Mouse (Mus musculus) intestine, embryonic 14.5 days (tissue): ENCODE data around the gene Agrn. TPM values are rescaled to one million over a fixed set of nuclear protein-coding genes. Genes with fewer than 3 reads are reported as not detected.
A peak's percentile ranks its signal among the peaks of the same experiment; 100 is the strongest.

Source experiments
- ATAC-seq: fragments of 200-750 bp; cut with Nextera tagmentation; replicated peaks from 2 replicates; pipeline ENCODE4 v1.8.0; 2017; ENCODE audit warnings: low read depth, moderate number of reproducible peaks, moderate TSS enrichment, moderate library complexity; ENCODE audit not compliant: low FRiP score, low TSS enrichment
- DNase-seq: peaks from one replicate; pipeline ENCODE4 v3.0.0-alpha.2; 2018; ENCODE audit warnings: low spot score
- H3K27ac ChIP-seq: fragments of 300-500 bp; sonication (generic); 2 replicates; pipeline ENCODE4 v1.5.1; 2014; ENCODE audit warnings: low read depth, mild to moderate bottlenecking, control low read depth
- H3K27me3 ChIP-seq: fragments of 300-500 bp; sonication (generic); replicated peaks from 2 replicates; pipeline ENCODE4 v1.6.1; 2014; ENCODE audit warnings: low read length, control low read depth; ENCODE audit not compliant: control insufficient read depth, insufficient read depth
- H3K36me3 ChIP-seq: fragments of 300-500 bp; sonication (generic); 2 replicates; pipeline ENCODE4 v1.6.1; 2014; ENCODE audit warnings: low read length, control low read depth; ENCODE audit not compliant: control insufficient read depth, insufficient read depth
- H3K4me1 ChIP-seq: fragments of 300-500 bp; sonication (generic); replicated peaks from 2 replicates; pipeline ENCODE4 v1.6.1; 2014; ENCODE audit warnings: low read length, control low read depth, mixed read lengths; ENCODE audit not compliant: control insufficient read depth, insufficient read depth
- H3K4me2 ChIP-seq: fragments of 300-500 bp; sonication (generic); 2 replicates; pipeline ENCODE4 v1.6.1; 2014; ENCODE audit warnings: low read length
- H3K4me3 ChIP-seq: fragments of 300-500 bp; sonication (generic); 2 replicates; pipeline ENCODE4 v1.5.1; 2014; ENCODE audit warnings: low read depth, low read length, control low read depth, mixed read lengths
- H3K9ac ChIP-seq: fragments of 300-500 bp; sonication (generic); 2 replicates; pipeline ENCODE4 v1.6.1; 2014; ENCODE audit warnings: mild to moderate bottlenecking, low read length
- H3K9me3 ChIP-seq: fragments of 300-500 bp; sonication (generic); 2 replicates; pipeline ENCODE4 v1.6.1; 2016; ENCODE audit warnings: low read length, control low read depth; ENCODE audit not compliant: control insufficient read depth
- WGBS: fragments of 180-500 bp; shearing (Covaris S2); extraction: QIAGEN DNeasy Blood & Tissue Kit; methylation state at CpG from one replicate; pipeline ENCODE4 v1.1.7; 2014; 5-methylcytosine and 5-hydroxymethylcytosine counted together
- polyA plus RNA-seq: library from polyadenylated mRNA; unstranded; fragments of >200 nt; fragmentation: Nextera tagmentation; extraction: Ambion mirVana; gene quantifications from 2 replicates; pipeline ENCODE4 v1.2.1, GENCODE M21; 2014

The Agrn gene
- polyA plus RNA-seq, 1 experiment from 2014 or later: 80.6 TPM

- 67% methylated on average over 13 of the region's 13 CpGs for whole genome bisulfite sequencing
- no peak for DNase-seq
Observed at GRCm38 (mm10) chr4:156209963-156210635, 12.8 kb upstream of the Agrn start.

GRCm38 (mm10) chr4:156208872-156209271, 11.6 kb upstream of the Agrn start:
- DNase-seq: no peak
- WGBS: 82% methylated on average over 4 of the region's 4 CpGs

More at GRCm38 (mm10) chr4:156209963-156210635, 12.8 kb upstream of the Agrn start:
- Histone ChIP-seq H3K27me3 (peaks cover 8% of the 10 kb centered on the region), H3K9ac (no peak overlapping the region), H3K9me3 (no peaks in the 10 kb centered on the region), H3K36me3 (no peaks in the 10 kb centered on the region), H3K4me3 (no peak overlapping the region), H3K4me1 (no peaks in the 10 kb centered on the region), H3K27ac (no peak overlapping the region), H3K4me2 (no peak overlapping the region)
- no peak for ATAC-seq

GRCm38 (mm10) chr4:156203413-156204131, 6.3 kb upstream of the Agrn start:
- Histone ChIP-seq H3K9me3 (no peaks in the 10 kb centered on the region), H3K4me2 (peak overlapping the region; percentile 69), H3K4me3 (peak overlapping the region; percentile 59), H3K36me3 (no peaks in the 10 kb centered on the region), H3K27ac (0 out of 2 replicates have a peak overlapping the region, but pooled peaks have one; percentile 22), H3K27me3 (peaks cover 34% of the 10 kb centered on the region), H3K4me1 (peaks cover 9% of the 10 kb centered on the region), H3K9ac (peak overlapping the region; percentile 54)
- ATAC-seq (peak; percentile 40; the same call in 1 of the 2 replicates), DNase-seq (peak; percentile 77)
- under 1% methylated on average over 49 of the region's 49 CpGs for WGBS

More at GRCm38 (mm10) chr4:156208872-156209271, 11.6 kb upstream of the Agrn start:
- no peak overlapping the region for H3K4me2 ChIP-seq
- H3K27me3 ChIP-seq: peaks cover 20% of the 10 kb centered on the region
- no peak for ATAC-seq
- no peak overlapping the region for H3K27ac ChIP-seq
- H3K4me3 ChIP-seq: no peak overlapping the region
- H3K36me3 ChIP-seq: no peaks in the 10 kb centered on the region
- H3K4me1 ChIP-seq: peaks cover 3% of the 10 kb centered on the region; the same call in 1 of the 2 replicates
- no peak overlapping the region for H3K9ac ChIP-seq
- H3K9me3 ChIP-seq: no peaks in the 10 kb centered on the region

- 1% methylated on average over 34 of the region's 39 CpGs for WGBS
- H3K27ac ChIP-seq: 0 out of 2 replicates have a peak within 1 kb of the TSS, but pooled peaks have one; percentile 22
- DNase-seq: peak; percentile 74
Observed at GRCm38 (mm10) chr4:156203001-156203412, 5.7 kb upstream of the Agrn start, which contains the start of gene AW011738. Gene AW011738, plus strand, starts transcription at chr4:156203304.

GRCm38 (mm10) chr4:156202462-156202893, 5.2 kb upstream of the Agrn start:
- no peak for ATAC-seq
- Histone ChIP-seq H3K27ac (no peak overlapping the region), H3K9ac (no peak overlapping the region), H3K4me3 (peak overlapping the region; percentile 59), H3K27me3 (peaks cover 34% of the 10 kb centered on the region), H3K36me3 (no peaks in the 10 kb centered on the region), H3K4me1 (peaks cover 9% of the 10 kb centered on the region), H3K4me2 (peak overlapping the region; percentile 69), H3K9me3 (no peaks in the 10 kb centered on the region)
- WGBS: 25% methylated on average over 12 of the region's 12 CpGs
- no peak for DNase-seq

More at GRCm38 (mm10) chr4:156203001-156203412, 5.7 kb upstream of the Agrn start, which contains the start of gene AW011738:
- H3K9me3 ChIP-seq: no peaks in the 10 kb centered on the region
- H3K4me3 ChIP-seq: peak within 1 kb of the TSS; percentile 59
- peaks cover 34% of the 10 kb centered on the region for H3K27me3 ChIP-seq
- H3K4me1 ChIP-seq: peaks cover 9% of the 10 kb centered on the region
- no peaks in the 10 kb centered on the region for H3K36me3 ChIP-seq
- peak within 1 kb of the TSS; percentile 54 for H3K9ac ChIP-seq
- H3K4me2 ChIP-seq: peak within 1 kb of the TSS; percentile 69
- peak; percentile 65 for ATAC-seq

- ATAC-seq (no peak), DNase-seq (no peak)
- no peaks in the 10 kb centered on the region for H3K9me3 ChIP-seq
- H3K27ac ChIP-seq: no peak within 1 kb of the TSS
- peaks cover 33% of the 10 kb centered on the region for H3K27me3 ChIP-seq
- no peaks in the 10 kb centered on the region for H3K36me3 ChIP-seq
- H3K4me2 ChIP-seq: peak within 1 kb of the TSS; percentile 11; the same call in 1 of the 2 replicates
- H3K4me1 ChIP-seq: peaks cover 14% of the 10 kb centered on the region
- 56% methylated on average over 10 of the region's 10 CpGs for WGBS
- H3K4me3 ChIP-seq: no peak within 1 kb of the TSS
- H3K9ac ChIP-seq: no peak within 1 kb of the TSS
Observed at GRCm38 (mm10) chr4:156200623-156201475, 3.6 kb upstream of the Agrn start, which contains the start of gene Isg15. Gene Isg15, minus strand, starts transcription at chr4:156200818.

- DNase-seq: peak; percentile 96
- Histone ChIP-seq H3K36me3 (peaks cover 16% of the 10 kb centered on the region), H3K4me2 (peak overlapping the region; percentile 55), H3K27me3 (peaks cover 9% of the 10 kb centered on the region), H3K4me3 (peak overlapping the region; percentile 83), H3K4me1 (peaks cover 38% of the 10 kb centered on the region), H3K9me3 (no peaks in the 10 kb centered on the region), H3K27ac (peak overlapping the region; percentile 94), H3K9ac (peak overlapping the region; percentile 51)
- peak; percentile 91 for ATAC-seq
- 0% methylated on average over 20 of the region's 26 CpGs for WGBS
Observed at GRCm38 (mm10) chr4:156197829-156198205, 529 bp upstream of the Agrn start.
